In genomic region chr13:63562972-63563780, GRCm38 (mm10) we compare ENCODE assay signal across 8 mouse cellular contexts. TPM values are rescaled to one million over a fixed set of nuclear protein-coding genes. Genes with fewer than 3 reads are reported as not detected.
DNase-seq lines count a peak whose midpoint lies in the region; ATAC-seq lines count a peak whose summit lies in the region.

No protein-coding gene starts in this region.

- H3K27me3 ChIP-seq in liver, embryonic 11.5 days (replicated peaks; ENCODE audit: control insufficient read depth, insufficient read depth, low read length), result no peaks in the 10 kb centered on the region
- no peaks in the 10 kb centered on the region for H3K27me3 ChIP-seq in splenic B cell, adult 2 months (ENCODE audit: control insufficient read depth, insufficient read depth, low read length, poor library complexity, severe bottlenecking)

- DNase-seq in cerebellum, adult 11-12 months, result peak; percentile 79
- DNase-seq in cerebellum, adult 8-10 months, result no peak
- DNase-seq in embryo, embryonic 11 days, result peak; percentile 91
- peak; percentile 81 to 85 for DNase-seq in heart, adult 18-20 months
- DNase-seq in kidney, adult 18-20 months, result peak; percentile 83
- peak; percentile 88 for DNase-seq in liver, embryonic 11.5 days (ENCODE audit: low spot score)
- DNase-seq in naive thymus-derived CD4-positive, alpha-beta T cell, adult 2 months (ENCODE audit: low read depth), result peak; percentile 76
- peak; percentile 74 for DNase-seq in splenic B cell, adult 2 months (ENCODE audit: low read depth, low spot score)

- peak overlapping the region; percentile 76 for H3K9ac ChIP-seq in liver, embryonic 11.5 days (ENCODE audit: low read depth, low read length)

- peak; percentile 74 for ATAC-seq in liver, embryonic 11.5 days (replicated peaks; ENCODE audit: low FRiP score)

- H3K4me1 ChIP-seq in liver, embryonic 11.5 days (replicated peaks; ENCODE audit: control insufficient read depth, insufficient read depth, low read length), result peaks cover 38% of the 10 kb centered on the region

- under 1% methylated on average over 50 of the region's 51 CpGs for WGBS in liver, embryonic 11.5 days

- H3K27ac ChIP-seq in liver, embryonic 11.5 days (ENCODE audit: low read depth, low read length), result peak overlapping the region; percentile 99

- H3K4me3 ChIP-seq in liver, embryonic 11.5 days (ENCODE audit: low read depth, low read length), result peak overlapping the region; percentile 93

- H3K4me2 ChIP-seq in liver, embryonic 11.5 days, result peak overlapping the region; percentile 99

- no peaks in the 10 kb centered on the region; the same call in 1 of the 2 replicates for H3K36me3 ChIP-seq in liver, embryonic 11.5 days (ENCODE audit: control insufficient read depth, insufficient read depth, low read length)
- H3K36me3 ChIP-seq in splenic B cell, adult 2 months (ENCODE audit: control insufficient read depth, insufficient read depth, low read length, poor library complexity, severe bottlenecking), result no peaks in the 10 kb centered on the region

- H3K9me3 ChIP-seq in liver, embryonic 11.5 days (ENCODE audit: control insufficient read depth, low read length), result no peaks in the 10 kb centered on the region

RNA-seq across cellular contexts. Expression of gene Ptch1, which starts 10.2 kb away (rescaled TPM):
- 10 to 100 TPM in 1 of 2 experiments, 1 to 10 TPM in 1; 9.8 to 10.1 TPM for total RNA-seq in heart, adult 18-20 months (2021)
- 14.0 and 15.0 TPM in 2 replicates for polyA plus RNA-seq in liver, embryonic 11.5 days (2014; fragmentation: Nextera tagmentation; extraction: Ambion mirVana)
